Mouse (Mus musculus): ENCODE results near the gene Iqschfp.

The Iqschfp gene

GRCm38 (mm10) chr3:68493586-68494295 is 601.7 kb downstream of the Iqschfp start:
- DNase-seq (ENCODE audit: low spot score in 2 of 2) = peak in 1 of 2 experiments; percentile 9

- no peak for DNase-seq (ENCODE audit: low spot score in 2 of 2)
Observed at GRCm38 (mm10) chr3:68494296-68495095, 602.5 kb downstream of the Iqschfp start.

- no peak for DNase-seq (ENCODE audit: low spot score in 2 of 2)
Observed at GRCm38 (mm10) chr3:68495096-68495735, 603.2 kb downstream of the Iqschfp start.

GRCm38 (mm10) chr3:68495736-68496242 is 603.8 kb downstream of the Iqschfp start:
- DNase-seq (ENCODE audit: low spot score in 2 of 2) = no peak

- no peak for DNase-seq (ENCODE audit: low spot score in 2 of 2)
Observed at GRCm38 (mm10) chr3:68496513-68496912, 604.5 kb downstream of the Iqschfp start.

GRCm38 (mm10) chr3:68499532-68500152 is 607.6 kb downstream of the Iqschfp start:
- no peak for DNase-seq (ENCODE audit: low spot score in 2 of 2)

- no peak for DNase-seq (ENCODE audit: low spot score in 2 of 2)
Observed at GRCm38 (mm10) chr3:68504838-68505237, 612.8 kb downstream of the Iqschfp start.

GRCm38 (mm10) chr3:68506769-68507318 is 614.8 kb downstream of the Iqschfp start:
- DNase-seq (ENCODE audit: low spot score in 2 of 2) = no peak

- no peak for DNase-seq (ENCODE audit: low spot score in 2 of 2)
Observed at GRCm38 (mm10) chr3:68508629-68509028, 616.6 kb downstream of the Iqschfp start.

GRCm38 (mm10) chr3:68510872-68511271 is 618.8 kb downstream of the Iqschfp start:
- peak; percentile 22 to 30 for DNase-seq (ENCODE audit: low spot score in 2 of 2)

GRCm38 (mm10) chr3:68511744-68512143 is 619.7 kb downstream of the Iqschfp start:
- no peak for DNase-seq (ENCODE audit: low spot score in 2 of 2)

- DNase-seq (ENCODE audit: low spot score in 2 of 2) = no peak
Observed at GRCm38 (mm10) chr3:68512327-68512726, 620.3 kb downstream of the Iqschfp start.

- DNase-seq (ENCODE audit: low spot score in 2 of 2) = no peak
Observed at GRCm38 (mm10) chr3:68513340-68514119, 621.5 kb downstream of the Iqschfp start.

- DNase-seq (ENCODE audit: low spot score in 2 of 2) = no peak
Observed at GRCm38 (mm10) chr3:68514120-68514497, 622.1 kb downstream of the Iqschfp start.

- no peak for DNase-seq (ENCODE audit: low spot score in 2 of 2)
Observed at GRCm38 (mm10) chr3:68514717-68515116, 622.7 kb downstream of the Iqschfp start.

GRCm38 (mm10) chr3:68516393-68517081 is 624.5 kb downstream of the Iqschfp start:
- DNase-seq (ENCODE audit: low spot score in 2 of 2) = no peak

GRCm38 (mm10) chr3:68517236-68517635 is 625.2 kb downstream of the Iqschfp start:
- DNase-seq (ENCODE audit: low spot score in 2 of 2) = no peak

- no peak for DNase-seq (ENCODE audit: low spot score in 2 of 2)
Observed at GRCm38 (mm10) chr3:68518041-68518440, 626.0 kb downstream of the Iqschfp start.

- DNase-seq (ENCODE audit: low spot score in 2 of 2) = no peak
Observed at GRCm38 (mm10) chr3:68518586-68518985, 626.6 kb downstream of the Iqschfp start.

- no peak for DNase-seq (ENCODE audit: low spot score in 2 of 2)
Observed at GRCm38 (mm10) chr3:68525361-68525878, 633.4 kb downstream of the Iqschfp start.

All from spleen, postnatal 36 days (tissue).